Mouse (Mus musculus): ENCODE results near the gene Tagln. TPM values are rescaled to one million over a fixed set of nuclear protein-coding genes. Genes with fewer than 3 reads are reported as not detected.

Tagln gene
- total and polyA plus RNA-seq, 3 experiments: 0.42 to 1.1 TPM; not detected in 1

- Histone ChIP-seq H3K36me3 (ENCODE audit: control insufficient read depth in 1 of 2, insufficient read depth in 2 of 2, low read length in 2 of 2) (peaks cover 4% of the 10 kb centered on the region in 2 experiments; a peak in 2 of 4 replicates), H3K4me3 (ENCODE audit: control insufficient read depth in 1 of 2, insufficient read depth in 1 of 2, low read depth in 2 of 2, low read length in 2 of 2) (no peak overlapping the region), H3K9ac (ENCODE audit: control insufficient read depth, low read depth, low read length, poor library complexity, severe bottlenecking) (no peak overlapping the region), H3K4me1 (ENCODE audit: control insufficient read depth in 1 of 2, insufficient read depth in 2 of 2, low read length in 2 of 2) (peaks cover 2 to 11% of the 10 kb centered on the region in 2 experiments; a peak in 2 of 4 replicates), H3K27ac (ENCODE audit: control insufficient read depth, low read depth, low read length) (no peak overlapping the region), H3K79me2 (ENCODE audit: control insufficient read depth, insufficient read depth, low read length, poor library complexity) (peaks cover 12% of the 10 kb centered on the region), H3K27me3 (ENCODE audit: control insufficient read depth in 1 of 2, insufficient read depth in 2 of 2, low read length in 2 of 2) (no peaks in the 10 kb centered on the region), H3K9me3 (replicated peaks; ENCODE audit: insufficient read depth, low read length) (no peaks in the 10 kb centered on the region)
- no peak for TF ChIP-seq POLR2AphosphoS2 (IDR thresholded peaks at IDR 0.05; ENCODE audit: low read length)
- TF ChIP-seq SIN3A (IDR thresholded peaks at IDR 0.05; ENCODE audit: low read length): no peak
- no peak for TF ChIP-seq RAD21 (IDR thresholded peaks at IDR 0.05; ENCODE audit: low read depth, low read length)
- TF ChIP-seq E2F4 (IDR thresholded peaks at IDR 0.05; ENCODE audit: borderline replicate concordance, low read depth, low read length): no peak
- no peak for TF ChIP-seq TCF12 (IDR thresholded peaks at IDR 0.05; ENCODE audit: low read depth, low read length)
- no peak for TF ChIP-seq JUND (IDR thresholded peaks at IDR 0.05; ENCODE audit: low read depth, low read length)
- no peak for TF ChIP-seq TAL1 (IDR thresholded peaks at IDR 0.05; ENCODE audit: low read length)
- TF ChIP-seq CHD2 (IDR thresholded peaks at IDR 0.05; ENCODE audit: low read length): no peak
- TF ChIP-seq USF2 (IDR thresholded peaks at IDR 0.05; ENCODE audit: borderline replicate concordance in 1 of 2, insufficient read depth in 1 of 2, low read depth in 1 of 2, low read length in 2 of 2): no peak
- TF ChIP-seq CHD1 (IDR thresholded peaks at IDR 0.05; ENCODE audit: low read depth, low read length): no peak
- no peak for TF ChIP-seq CTCF (IDR thresholded peaks at IDR 0.05 in 2 of 3, conservative IDR thresholded peaks at IDR 0.05 in 1 of 3; ENCODE audit: control insufficient read depth in 1 of 3, insufficient read depth in 1 of 3, low read depth in 2 of 3, low read length in 3 of 3, poor library complexity in 1 of 3, severe bottlenecking in 1 of 3)
- no peak for TF ChIP-seq ETS1 (IDR thresholded peaks at IDR 0.05; ENCODE audit: low read depth, low read length)
- TF ChIP-seq POLR2AphosphoS5 (IDR thresholded peaks at IDR 0.05; ENCODE audit: borderline replicate concordance, low read depth, low read length): no peak
- TF ChIP-seq GABPA (IDR thresholded peaks at IDR 0.05; ENCODE audit: low read depth, low read length): no peak
- no peak for TF ChIP-seq MAX (IDR thresholded peaks at IDR 0.05; ENCODE audit: low read length)
- TF ChIP-seq TBP (IDR thresholded peaks at IDR 0.05; ENCODE audit: low read depth, low read length): no peak
- TF ChIP-seq USF1 (IDR thresholded peaks at IDR 0.05; ENCODE audit: low read depth, low read length): no peak
- TF ChIP-seq MYC (IDR thresholded peaks at IDR 0.05; ENCODE audit: low read depth, low read length): no peak
- no peak for TF ChIP-seq NELFE (IDR thresholded peaks at IDR 0.05; ENCODE audit: low read depth, low read length)
- no peak for DNase-seq (ENCODE audit: low read depth, low spot score)
Observed at GRCm38 (mm10) chr9:45958023-45958670, 22.3 kb upstream of the Tagln start.
